Mouse (Mus musculus): ENCODE results near the gene Nup188. TPM values are rescaled to one million over a fixed set of nuclear protein-coding genes. Genes with fewer than 3 reads are reported as not detected.

Gene Nup188
- polyA plus RNA-seq (2017; shearing (Covaris generic)): 20.7 TPM

GRCm38 (mm10) chr2:30286192-30287026, at the start of gene Nup188, which contains the start of gene Dolk:
Gene Nup188, plus strand, starts transcription at chr2:30286397.
Gene Dolk, minus strand, starts transcription at chr2:30286334.

GRCm38 (mm10) chr2:30237199-30237880, 48.9 kb upstream of the Nup188 start, which contains the start of gene Lrrc8a:
Gene Lrrc8a, plus strand, starts transcription at chr2:30237715.

GRCm38 (mm10) chr2:30240267-30240666, 45.9 kb upstream of the Nup188 start, which contains the start of gene Gm28035:
Gene Gm28035, plus strand, starts transcription at chr2:30240567.

GRCm38 (mm10) chr2:30265767-30266253, 20.4 kb upstream of the Nup188 start, which contains the start of gene Phyhd1:
Gene Phyhd1, plus strand, starts transcription at chr2:30266203.

GRCm38 (mm10) chr2:30280743-30281142, 5.5 kb upstream of the Nup188 start, which contains the start of gene Gm28038:
Gene Gm28038, plus strand, starts transcription at chr2:30281043.

GRCm38 (mm10) chr2:30358533-30359531, 72.6 kb downstream of the Nup188 start, which contains the start of gene Sh3glb2:
Gene Sh3glb2, minus strand, starts transcription at chr2:30359337.

GRCm38 (mm10) chr2:30363773-30364650, 77.8 kb downstream of the Nup188 start, which contains the start of gene Miga2:
Gene Miga2, plus strand, starts transcription at chr2:30364233.

GRCm38 (mm10) chr2:30392114-30392576, 105.9 kb downstream of the Nup188 start, which contains the start of gene Dolpp1:
Gene Dolpp1, plus strand, starts transcription at chr2:30392254.

Other genes starting within 250 kb of the Nup188 start
- 2.3 TPM for gene Wdr34, start 237.5 kb upstream of the Nup188 start, polyA plus RNA-seq (2017; shearing (Covaris generic))
- 282 TPM for gene Set, start 229.0 kb upstream of the Nup188 start, polyA plus RNA-seq (2017; shearing (Covaris generic))
- 1.7 TPM for gene Pkn3, start 208.7 kb upstream of the Nup188 start, polyA plus RNA-seq (2017; shearing (Covaris generic))
- gene Zdhhc12, start 192.7 kb upstream of the Nup188 start, polyA plus RNA-seq (2017; shearing (Covaris generic)): 8.1 TPM
- 34.9 TPM for gene Zer1, start 161.8 kb upstream of the Nup188 start, polyA plus RNA-seq (2017; shearing (Covaris generic))
- 5.0 TPM for gene Tbc1d13, start 152.7 kb upstream of the Nup188 start, polyA plus RNA-seq (2017; shearing (Covaris generic))
- 19.4 TPM for gene Endog, start 114.9 kb upstream of the Nup188 start, polyA plus RNA-seq (2017; shearing (Covaris generic))
- 25.6 TPM for gene Spout1, start 107.9 kb upstream of the Nup188 start, polyA plus RNA-seq (2017; shearing (Covaris generic))
- gene Kyat1, start 80.5 kb upstream of the Nup188 start, polyA plus RNA-seq (2017; shearing (Covaris generic)): 5.6 TPM
- 4.2 TPM for gene Lrrc8a, start 48.7 kb upstream of the Nup188 start, polyA plus RNA-seq (2017; shearing (Covaris generic))
- 0.92 TPM for gene Gm28035, start 45.8 kb upstream of the Nup188 start, polyA plus RNA-seq (2017; shearing (Covaris generic))
- gene Phyhd1, start 20.2 kb upstream of the Nup188 start, polyA plus RNA-seq (2017; shearing (Covaris generic)): 1.6 TPM
- gene Gm28038, start 5.4 kb upstream of the Nup188 start, polyA plus RNA-seq (2017; shearing (Covaris generic)): not detected
- gene Dolk, start 63 bp upstream of the Nup188 start, polyA plus RNA-seq (2017; shearing (Covaris generic)): 9.0 TPM
- 99.5 TPM for gene Sh3glb2, start 72.9 kb downstream of the Nup188 start, polyA plus RNA-seq (2017; shearing (Covaris generic))
- gene Miga2, start 77.8 kb downstream of the Nup188 start, polyA plus RNA-seq (2017; shearing (Covaris generic)): 7.7 TPM
- 21.1 TPM for gene Dolpp1, start 105.9 kb downstream of the Nup188 start, polyA plus RNA-seq (2017; shearing (Covaris generic))
- gene Crat, start 129.4 kb downstream of the Nup188 start, polyA plus RNA-seq (2017; shearing (Covaris generic)): 10.1 TPM
- gene Ptpa, start 129.6 kb downstream of the Nup188 start, polyA plus RNA-seq (2017; shearing (Covaris generic)): 79.7 TPM
- gene Ier5l, start 187.8 kb downstream of the Nup188 start, polyA plus RNA-seq (2017; shearing (Covaris generic)): 37.6 TPM

All from effector memory CD4-positive, alpha-beta T cell, adult 5 months (primary cell).